Mouse (Mus musculus): ENCODE measurements at regions not wholly inside any gene's neighbourhood (a gene's known extent, or its start where the extent isn't known, plus 50 kb on each side); places are given as distances from the start of the nearest gene placed in this dataset.

DNA sequence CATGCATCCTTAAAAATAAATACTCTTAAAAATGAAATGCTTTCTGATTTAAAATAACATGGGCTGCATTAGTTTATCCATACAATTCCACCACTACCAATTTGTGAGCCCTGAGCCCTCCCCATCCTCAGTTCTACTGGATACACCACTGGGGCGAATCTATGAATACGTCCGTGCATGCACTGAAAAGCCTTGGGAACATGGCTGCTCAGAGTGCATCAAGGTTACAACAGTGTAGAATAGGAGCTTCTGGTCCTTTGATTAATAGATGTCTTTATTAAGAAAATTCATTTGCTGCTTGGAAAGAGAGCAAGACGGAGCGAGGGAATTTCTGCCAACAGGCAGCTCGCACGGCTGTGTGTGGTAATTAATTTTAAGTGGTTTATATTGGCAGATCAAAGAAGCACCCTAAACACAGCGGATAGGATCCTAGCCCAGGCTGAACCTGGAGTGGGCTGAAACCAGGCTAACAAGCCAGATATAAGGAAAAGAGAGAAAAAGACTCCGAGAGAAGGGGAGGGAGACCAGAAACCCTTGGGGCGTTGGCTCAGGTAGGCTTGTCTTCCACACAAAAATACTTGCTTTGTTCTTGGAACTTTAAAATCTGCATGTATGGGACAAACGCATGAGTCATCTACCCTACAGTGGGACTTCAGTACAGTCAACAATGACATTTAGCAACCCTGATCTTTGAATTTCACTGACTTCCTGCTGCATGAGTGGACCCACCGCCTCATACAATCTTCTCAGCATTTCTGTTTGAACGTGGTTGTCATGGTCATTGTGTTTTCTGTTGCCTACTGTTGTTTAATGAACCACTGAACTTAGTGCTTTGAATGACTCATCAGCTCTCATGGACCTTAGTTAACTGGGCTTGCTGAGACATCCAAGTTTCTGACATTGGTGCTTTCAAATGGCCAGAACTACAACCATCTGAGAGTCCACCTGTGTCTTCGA is 51.9 kb upstream of the Tnik start:
- H3K4me1 ChIP-seq (replicated peaks; ENCODE audit: control insufficient read depth, insufficient read depth, low read length), result no peaks in the 10 kb centered on the region
- no peaks in the 10 kb centered on the region for H3K27me3 ChIP-seq (replicated peaks; ENCODE audit: control insufficient read depth, insufficient read depth, low read length)
- ATAC-seq (replicated peaks; ENCODE audit: low FRiP score), result no peak
- no peaks in the 10 kb centered on the region for H3K36me3 ChIP-seq (ENCODE audit: control insufficient read depth, insufficient read depth, low read length)
- WGBS, result 86% methylated on average over 14 of the region's 14 CpGs
- no peaks in the 10 kb centered on the region for H3K9me3 ChIP-seq (ENCODE audit: control insufficient read depth, low read length)
- no peak overlapping the region for H3K27ac ChIP-seq (ENCODE audit: low read depth, low read length)
- no peak overlapping the region for H3K9ac ChIP-seq (ENCODE audit: low read depth, low read length)
- no peak overlapping the region for H3K4me2 ChIP-seq
- no peak overlapping the region for H3K4me3 ChIP-seq (ENCODE audit: low read depth, low read length)
- DNase-seq (ENCODE audit: low spot score), result no peak
